Mouse (Mus musculus) hindbrain, embryonic 11.5 days (tissue): ENCODE data around the gene Myo18a. TPM values are rescaled to one million over a fixed set of nuclear protein-coding genes. Genes with fewer than 3 reads are reported as not detected.

Experiments
- ATAC-seq: fragments of 200-750 bp; cut with Nextera tagmentation; 2 replicates; pipeline ENCODE4 v1.8.0; 2017; ENCODE audit warnings: mild to moderate bottlenecking, moderate TSS enrichment, moderate library complexity; ENCODE audit not compliant: low FRiP score
- DNase-seq: peaks from one replicate; pipeline ENCODE4 v3.0.0-alpha.2; 2015; ENCODE audit warnings: low spot score
- H3K27ac ChIP-seq: fragments of 300-500 bp; sonication (generic); 2 replicates; pipeline ENCODE4 v1.5.1; 2014; ENCODE audit warnings: mild to moderate bottlenecking, low read depth, low read length
- H3K27me3 ChIP-seq: fragments of 300-500 bp; sonication (generic); 2 replicates; pipeline ENCODE4 v1.6.1; 2014; ENCODE audit warnings: mild to moderate bottlenecking, low read length, moderate library complexity, mixed read lengths; ENCODE audit not compliant: control insufficient read depth, insufficient read depth
- H3K36me3 ChIP-seq: fragments of 300-500 bp; sonication (generic); 2 replicates; pipeline ENCODE4 v1.6.1; 2014; ENCODE audit warnings: mild to moderate bottlenecking, low read length, moderate library complexity, mixed read lengths; ENCODE audit not compliant: control insufficient read depth, insufficient read depth
- H3K4me1 ChIP-seq: fragments of 300-500 bp; sonication (generic); replicated peaks from 2 replicates; pipeline ENCODE4 v1.6.1; 2014; ENCODE audit warnings: low read length, mixed read lengths; ENCODE audit not compliant: control insufficient read depth, insufficient read depth
- H3K4me2 ChIP-seq: fragments of 300-500 bp; sonication (generic); replicated peaks from 2 replicates; pipeline ENCODE4 v1.6.1; 2014; ENCODE audit warnings: mild to moderate bottlenecking, low read depth, low read length
- H3K4me3 ChIP-seq: fragments of 300-500 bp; sonication (generic); 2 replicates; pipeline ENCODE4 v1.5.1; 2014; ENCODE audit warnings: low read depth, low read length
- H3K9ac ChIP-seq: fragments of 300-500 bp; sonication (generic); 2 replicates; pipeline ENCODE4 v1.6.1; 2014; ENCODE audit warnings: low read depth, low read length
- H3K9me3 ChIP-seq: fragments of 300-500 bp; sonication (generic); 2 replicates; pipeline ENCODE4 v1.6.1; 2016; ENCODE audit warnings: low read length; ENCODE audit not compliant: control insufficient read depth
- WGBS: fragments of 180-500 bp; shearing (Covaris S2); extraction: QIAGEN DNeasy Blood & Tissue Kit; methylation state at CpG from one replicate; pipeline ENCODE4 v1.1.7; 2014; 5-methylcytosine and 5-hydroxymethylcytosine counted together
- polyA plus RNA-seq: library from polyadenylated mRNA; unstranded; fragments of >200 nt; fragmentation: Nextera tagmentation; extraction: Ambion mirVana; gene quantifications from 2 replicates; pipeline ENCODE4 v1.2.1, GENCODE M21; 2014

The Myo18a gene
- polyA plus RNA-seq, 1 experiment from 2014 or later, result 29.2 TPM

DNA sequence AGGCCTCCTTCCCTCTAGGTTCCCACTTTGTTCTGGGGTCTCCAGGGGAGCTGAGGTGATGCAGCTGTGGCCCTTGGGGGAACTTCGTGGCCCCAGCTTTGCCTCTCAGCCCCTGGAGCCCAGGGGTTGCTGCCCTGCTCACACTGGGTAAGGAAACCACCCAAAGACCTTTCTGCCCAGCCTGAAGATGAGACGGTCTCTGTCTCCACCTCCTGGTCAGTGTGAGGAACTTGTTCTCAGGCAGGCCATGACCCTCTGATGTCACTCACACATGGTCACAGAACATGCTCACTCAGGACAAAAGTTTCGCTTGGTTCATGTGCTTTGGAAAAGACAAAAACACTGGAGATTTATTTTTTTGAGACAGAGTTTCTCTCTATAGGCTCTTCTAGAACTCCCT lies 53.0 kb downstream of the Myo18a start:
- DNase-seq, result peak; percentile 70
- H3K27ac ChIP-seq, result no peak overlapping the region
- H3K4me1 ChIP-seq, result no peaks in the 10 kb centered on the region
- no peak overlapping the region for H3K4me2 ChIP-seq
- H3K4me3 ChIP-seq, result no peak overlapping the region
- H3K36me3 ChIP-seq, result no peaks in the 10 kb centered on the region
- no peaks in the 10 kb centered on the region for H3K27me3 ChIP-seq
- ATAC-seq, result peak; percentile 53; the same call in 1 of the 2 replicates
- 23% methylated on average over 3 of the region's 3 CpGs for WGBS
- no peak overlapping the region for H3K9ac ChIP-seq
- H3K9me3 ChIP-seq, result no peaks in the 10 kb centered on the region

- 19% methylated on average over 8 of the region's 8 CpGs for WGBS
- DNase-seq, result peak; percentile 78
- no peak overlapping the region for H3K4me2 ChIP-seq
Measured at GRCm38 (mm10) chr11:77821648-77822047, 58.6 kb downstream of the Myo18a start.

DNA sequence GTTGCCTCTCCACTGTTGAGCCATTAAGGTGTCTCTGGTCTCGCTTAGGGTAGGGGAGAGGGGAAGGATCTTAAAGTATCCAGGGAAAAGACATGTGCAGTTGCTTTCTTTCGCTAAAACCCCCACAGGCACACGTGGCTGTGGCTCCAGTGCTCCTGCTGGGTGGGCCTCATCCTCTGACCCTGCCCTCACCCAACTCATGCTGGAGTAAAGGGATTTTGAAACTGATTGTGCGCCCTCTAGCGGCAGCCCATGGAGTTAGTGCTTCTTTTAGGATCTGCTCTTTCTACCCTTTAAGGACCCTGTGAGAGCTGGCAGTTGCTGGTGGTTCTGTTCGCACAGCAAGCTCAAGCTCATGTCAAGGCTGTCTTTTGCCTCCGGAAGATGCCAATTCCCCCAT lies 59.7 kb downstream of the Myo18a start:
- Histone ChIP-seq H3K9ac (no peak overlapping the region), H3K4me2 (no peak overlapping the region), H3K4me3 (no peak overlapping the region), H3K9me3 (no peaks in the 10 kb centered on the region), H3K27me3 (no peaks in the 10 kb centered on the region; the same call in 1 of the 2 replicates), H3K27ac (no peak overlapping the region), H3K36me3 (no peaks in the 10 kb centered on the region), H3K4me1 (no peaks in the 10 kb centered on the region)
- peak; percentile 87 for DNase-seq
- WGBS, result 18% methylated on average over 7 of the region's 7 CpGs
- no peak for ATAC-seq

More at GRCm38 (mm10) chr11:77821648-77822047, 58.6 kb downstream of the Myo18a start:
- no peaks in the 10 kb centered on the region for H3K4me1 ChIP-seq
- no peaks in the 10 kb centered on the region for H3K9me3 ChIP-seq
- no peak overlapping the region for H3K9ac ChIP-seq
- no peaks in the 10 kb centered on the region; the same call in 1 of the 2 replicates for H3K27me3 ChIP-seq
- H3K27ac ChIP-seq, result no peak overlapping the region
- ATAC-seq, result no peak
- H3K36me3 ChIP-seq, result no peaks in the 10 kb centered on the region
- H3K4me3 ChIP-seq, result no peak overlapping the region

GRCm38 (mm10) chr11:77825853-77826252 lies 62.8 kb downstream of the Myo18a start:
- no peak overlapping the region for H3K9ac ChIP-seq
- DNase-seq (peak; percentile 78), ATAC-seq (no peak)
- no peaks in the 10 kb centered on the region for H3K9me3 ChIP-seq
- H3K27ac ChIP-seq, result no peak overlapping the region
- H3K27me3 ChIP-seq, result no peaks in the 10 kb centered on the region; the same call in none of the 2 replicates
- H3K36me3 ChIP-seq, result no peaks in the 10 kb centered on the region; the same call in 1 of the 2 replicates
- no peak overlapping the region for H3K4me2 ChIP-seq
- H3K4me3 ChIP-seq, result no peak overlapping the region
- H3K4me1 ChIP-seq, result peaks cover 2% of the 10 kb centered on the region; the same call in 1 of the 2 replicates
- 3% methylated on average over 5 of the region's 5 CpGs for WGBS

DNA sequence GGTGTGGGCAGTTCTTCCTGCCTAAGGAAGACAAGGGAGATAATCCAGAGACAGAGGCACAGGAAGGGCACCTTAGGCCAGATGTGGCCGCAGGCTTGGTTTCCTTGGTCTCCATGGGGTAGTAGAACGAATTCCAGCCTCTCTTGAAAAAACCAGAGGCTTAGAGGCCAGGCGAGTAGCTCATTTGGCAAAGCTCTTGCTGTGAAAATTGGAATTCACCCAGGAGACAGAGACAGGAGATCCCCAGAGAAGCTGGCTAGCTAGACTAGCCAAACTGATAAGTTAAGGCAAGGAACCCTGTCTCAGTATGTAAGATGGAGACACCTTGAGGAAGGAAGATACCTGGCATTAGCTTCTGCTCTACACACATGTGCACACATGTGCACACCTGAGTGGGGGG lies 63.3 kb downstream of the Myo18a start:
- Histone ChIP-seq H3K27ac (no peak overlapping the region; the same call in 1 of the 2 replicates), H3K27me3 (no peaks in the 10 kb centered on the region; the same call in none of the 2 replicates)

DNA sequence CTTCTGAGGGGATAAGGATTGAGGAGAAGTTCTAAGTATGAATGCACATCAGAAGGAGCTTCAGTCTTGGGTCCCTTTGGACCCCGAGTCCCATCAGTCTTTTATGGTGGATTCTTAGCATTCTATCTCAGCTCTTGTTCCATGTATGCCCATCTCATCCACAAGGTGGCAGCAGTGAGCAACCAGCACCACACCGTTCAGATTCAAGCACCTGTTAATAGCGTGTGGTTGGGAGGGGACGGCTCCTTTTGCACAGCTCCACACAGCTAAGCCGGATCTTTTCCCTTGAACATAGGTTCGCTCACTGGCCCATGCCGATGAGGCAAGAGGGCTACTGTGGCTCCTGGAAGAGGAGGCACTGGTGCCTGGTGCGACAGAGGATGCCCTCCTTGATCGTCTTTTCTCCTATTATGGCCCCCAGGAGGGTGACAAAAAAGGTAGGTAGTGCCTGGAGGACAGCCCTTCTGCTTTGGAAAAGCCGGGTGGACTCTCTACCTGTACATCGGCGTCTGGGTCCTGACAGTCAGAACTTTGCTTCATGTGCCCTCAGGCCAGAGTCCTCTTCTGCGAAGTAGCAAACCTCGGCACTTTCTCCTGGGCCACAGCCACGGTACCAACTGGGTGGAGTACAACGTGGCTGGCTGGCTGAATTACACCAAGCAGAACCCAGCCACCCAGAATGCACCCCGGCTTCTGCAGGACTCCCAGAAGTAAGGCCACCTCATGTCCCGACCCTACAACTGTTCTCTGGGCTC lies 64.4 kb downstream of the Myo18a start:
- H3K27ac ChIP-seq, result no peak overlapping the region
- peaks cover 2% of the 10 kb centered on the region; the same call in 1 of the 2 replicates for H3K4me1 ChIP-seq
- DNase-seq (peak; percentile 86), ATAC-seq (no peak)
- H3K9me3 ChIP-seq, result no peaks in the 10 kb centered on the region
- H3K36me3 ChIP-seq, result no peaks in the 10 kb centered on the region; the same call in 1 of the 2 replicates
- no peak overlapping the region for H3K4me2 ChIP-seq
- WGBS, result 55% methylated on average over 18 of the region's 18 CpGs
- no peak overlapping the region for H3K9ac ChIP-seq
- H3K4me3 ChIP-seq, result no peak overlapping the region
- no peaks in the 10 kb centered on the region; the same call in none of the 2 replicates for H3K27me3 ChIP-seq

More for the DNA sequence above, 63.3 kb downstream of the Myo18a start:
- Histone ChIP-seq H3K4me1 (peaks cover 2% of the 10 kb centered on the region; the same call in 1 of the 2 replicates), H3K4me2 (no peak overlapping the region), H3K9ac (no peak overlapping the region), H3K9me3 (no peaks in the 10 kb centered on the region), H3K36me3 (no peaks in the 10 kb centered on the region; the same call in 1 of the 2 replicates), H3K4me3 (no peak overlapping the region)
- 64% methylated on average over 3 of the region's 3 CpGs for WGBS
- DNase-seq (no peak), ATAC-seq (no peak)

DNA sequence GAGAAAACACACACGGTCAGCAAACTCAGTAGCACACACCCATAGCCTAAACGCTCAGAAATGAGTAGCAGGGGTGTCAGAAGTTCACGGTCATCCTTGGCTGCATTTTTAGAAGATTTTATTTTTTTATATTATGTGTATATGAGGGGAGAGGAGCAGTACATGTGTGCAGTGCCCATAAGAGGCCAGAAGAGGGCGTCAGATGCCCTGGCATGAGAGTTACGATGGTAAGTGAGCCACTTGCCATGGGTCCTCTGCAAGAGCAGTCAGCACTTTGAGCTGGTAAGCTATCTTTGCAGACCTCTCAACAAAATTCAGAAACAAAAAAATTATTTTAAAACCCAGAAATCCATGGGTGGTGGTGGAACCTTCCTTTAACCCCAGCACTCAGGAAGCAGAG lies 65.1 kb downstream of the Myo18a start:
- H3K9me3 ChIP-seq, result no peaks in the 10 kb centered on the region
- no peak overlapping the region for H3K4me3 ChIP-seq
- peaks cover 2% of the 10 kb centered on the region; the same call in 1 of the 2 replicates for H3K4me1 ChIP-seq
- WGBS, result 86% methylated on average over 5 of the region's 5 CpGs
- H3K4me2 ChIP-seq, result no peak overlapping the region
- DNase-seq, result peak; percentile 36
- ATAC-seq, result no peak
- H3K9ac ChIP-seq, result no peak overlapping the region
- H3K27me3 ChIP-seq, result no peaks in the 10 kb centered on the region; the same call in none of the 2 replicates
- no peak overlapping the region for H3K27ac ChIP-seq
- no peaks in the 10 kb centered on the region; the same call in 1 of the 2 replicates for H3K36me3 ChIP-seq

GRCm38 (mm10) chr11:77829043-77829841 lies 66.2 kb downstream of the Myo18a start:
- no peaks in the 10 kb centered on the region for H3K9me3 ChIP-seq
- 85% methylated on average over 23 of the region's 23 CpGs for WGBS
- peaks cover 2% of the 10 kb centered on the region; the same call in 1 of the 2 replicates for H3K4me1 ChIP-seq
- no peak overlapping the region for H3K27ac ChIP-seq
- no peak overlapping the region for H3K4me3 ChIP-seq
- H3K36me3 ChIP-seq, result no peaks in the 10 kb centered on the region; the same call in 1 of the 2 replicates
- H3K27me3 ChIP-seq, result no peaks in the 10 kb centered on the region; the same call in none of the 2 replicates
- H3K4me2 ChIP-seq, result no peak overlapping the region
- no peak for DNase-seq
- no peak for ATAC-seq
- no peak overlapping the region for H3K9ac ChIP-seq
